Mouse (Mus musculus) thymus, adult 2 months (tissue): ENCODE data around the gene Gzmk. TPM values are rescaled to one million over a fixed set of nuclear protein-coding genes. Genes with fewer than 3 reads are reported as not detected.

Source experiments
- DNase-seq: peaks from one replicate; pipeline ENCODE4 v3.0.0; 2021
- H3K27ac ChIP-seq: fragments of 200-500 bp; 2 replicates; pipeline ENCODE4 v1.5.1; 2012; ENCODE audit warnings: low read length, control low read depth; ENCODE audit not compliant: control insufficient read depth, insufficient read depth
- H3K27me3 ChIP-seq: fragments of 200-500 bp; 2 replicates; pipeline ENCODE4 v1.6.1; 2012; ENCODE audit warnings: mild to moderate bottlenecking, low read length, moderate library complexity, mixed read lengths; ENCODE audit not compliant: control insufficient read depth, insufficient read depth
- H3K36me3 ChIP-seq: fragments of 200-500 bp; 2 replicates; pipeline ENCODE4 v1.6.1; 2012; ENCODE audit warnings: mild to moderate bottlenecking, low read length, moderate library complexity; ENCODE audit not compliant: control insufficient read depth, insufficient read depth
- H3K4me1 ChIP-seq: fragments of 200-500 bp; replicated peaks from 2 replicates; pipeline ENCODE4 v1.6.1; 2012; ENCODE audit warnings: low read length; ENCODE audit not compliant: control insufficient read depth, insufficient read depth
- H3K4me3 ChIP-seq: fragments of 200-500 bp; 2 replicates; pipeline ENCODE4 v1.5.1; 2012; ENCODE audit warnings: mild to moderate bottlenecking, low read length, control low read depth, moderate library complexity; ENCODE audit not compliant: control insufficient read depth, insufficient read depth
- CTCF ChIP-seq: fragments of 200-500 bp; IDR thresholded peaks from 2 replicates; pipeline ENCODE4 v1.5.1; 2012; ENCODE audit warnings: mild to moderate bottlenecking, control low read depth, low read length, moderate library complexity, borderline replicate concordance; ENCODE audit not compliant: control insufficient read depth, poor library complexity, insufficient read depth; ENCODE audit errors: extremely low read depth
- POLR2A ChIP-seq: fragments of 200-500 bp; IDR thresholded peaks from 2 replicates; pipeline ENCODE4 v1.6.1; 2012; ENCODE audit warnings: mild to moderate bottlenecking, low read length, control low read depth, moderate library complexity; ENCODE audit not compliant: control insufficient read depth, poor library complexity, insufficient read depth; ENCODE audit errors: extremely low read depth
- WGBS: fragments of 180-500 bp; shearing (Covaris S2); methylation state at CpG from one replicate; pipeline ENCODE4 v1.1.7; 2018; 5-methylcytosine and 5-hydroxymethylcytosine counted together
- polyA plus RNA-seq: library from polyadenylated mRNA; depleted of rRNA; stranded (reverse); fragments of >200 nt; gene quantifications from 2 replicates; pipeline ENCODE4 v1.2.3, GENCODE M21; 2012; rRNA removed

Gene Gzmk
- polyA plus RNA-seq, 1 experiment, result 0.20 TPM

GRCm38 (mm10) chr13:113168018-113168534 lies 57.6 kb downstream of the Gzmk start:
- WGBS, result 88% methylated on average over 9 of the region's 9 CpGs
- Histone ChIP-seq H3K36me3 (no peaks in the 10 kb centered on the region), H3K27ac (no peak overlapping the region), H3K4me3 (no peak overlapping the region), H3K4me1 (peaks cover 7% of the 10 kb centered on the region), H3K27me3 (no peaks in the 10 kb centered on the region)
- TF ChIP-seq POLR2A (no peak), CTCF (no peak)
- DNase-seq, result no peak

DNA sequence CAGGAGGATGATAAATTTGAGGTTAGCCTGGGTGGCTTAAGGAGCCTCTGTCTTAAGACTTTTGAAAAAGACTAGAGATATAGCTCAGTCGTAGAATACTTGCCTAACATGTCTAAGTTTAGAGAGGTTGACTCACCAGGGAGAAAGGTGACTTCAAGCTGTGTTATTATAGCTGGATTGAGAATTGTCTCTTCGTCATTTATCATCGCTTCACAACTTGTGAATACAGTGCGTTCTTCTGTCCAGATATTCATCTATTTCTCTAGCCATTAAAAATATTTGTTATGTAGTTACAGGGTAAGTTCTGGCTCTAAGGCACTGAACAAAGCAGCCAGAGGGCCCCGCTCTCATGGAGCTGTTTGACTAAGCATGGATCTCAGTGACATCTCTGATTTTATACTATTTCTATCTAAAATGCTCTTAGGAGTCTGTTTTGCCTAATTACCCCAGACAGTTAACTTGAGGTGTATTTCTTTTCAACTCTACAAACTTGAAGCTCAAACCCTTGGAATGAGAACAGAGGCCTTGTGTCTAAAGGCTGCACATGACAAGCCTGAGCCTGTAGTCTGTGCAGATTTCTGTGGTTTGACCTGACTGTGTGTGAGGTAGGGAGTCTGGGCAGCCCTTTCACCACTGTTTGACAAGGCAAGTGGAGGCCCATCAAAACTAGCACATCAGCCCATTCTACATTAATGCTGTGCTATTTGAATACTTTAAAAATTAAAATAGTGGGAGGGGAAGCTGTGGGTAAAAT lies 61.3 kb downstream of the Gzmk start:
- H3K27me3 ChIP-seq, result no peaks in the 10 kb centered on the region
- DNase-seq, result no peak
- 98% methylated on average over 5 of the region's 5 CpGs for WGBS
- no peak overlapping the region for H3K4me3 ChIP-seq
- H3K36me3 ChIP-seq, result no peaks in the 10 kb centered on the region
- TF ChIP-seq POLR2A (no peak), CTCF (no peak)
- H3K4me1 ChIP-seq, result no peaks in the 10 kb centered on the region
- H3K27ac ChIP-seq, result no peak overlapping the region

- 96% methylated on average over 4 of the region's 4 CpGs for WGBS
- no peak for DNase-seq
- H3K27ac ChIP-seq, result no peak overlapping the region
- no peak overlapping the region for H3K4me3 ChIP-seq
- TF ChIP-seq POLR2A, result no peak
- no peak for TF ChIP-seq CTCF
- H3K27me3 ChIP-seq, result no peaks in the 10 kb centered on the region
- H3K4me1 ChIP-seq, result no peaks in the 10 kb centered on the region
- no peaks in the 10 kb centered on the region for H3K36me3 ChIP-seq
Measured at GRCm38 (mm10) chr13:113151556-113151955, 74.2 kb downstream of the Gzmk start.

- TF ChIP-seq POLR2A, result no peak
- no peak for TF ChIP-seq CTCF
- 91% methylated on average over 1 of the region's 1 CpGs for WGBS
- DNase-seq, result no peak
- Histone ChIP-seq H3K27me3 (no peaks in the 10 kb centered on the region), H3K4me3 (no peak overlapping the region), H3K4me1 (no peaks in the 10 kb centered on the region; the same call in 1 of the 2 replicates), H3K36me3 (no peaks in the 10 kb centered on the region), H3K27ac (no peak overlapping the region)
Measured at GRCm38 (mm10) chr13:113139597-113139996, 86.1 kb downstream of the Gzmk start.

DNA sequence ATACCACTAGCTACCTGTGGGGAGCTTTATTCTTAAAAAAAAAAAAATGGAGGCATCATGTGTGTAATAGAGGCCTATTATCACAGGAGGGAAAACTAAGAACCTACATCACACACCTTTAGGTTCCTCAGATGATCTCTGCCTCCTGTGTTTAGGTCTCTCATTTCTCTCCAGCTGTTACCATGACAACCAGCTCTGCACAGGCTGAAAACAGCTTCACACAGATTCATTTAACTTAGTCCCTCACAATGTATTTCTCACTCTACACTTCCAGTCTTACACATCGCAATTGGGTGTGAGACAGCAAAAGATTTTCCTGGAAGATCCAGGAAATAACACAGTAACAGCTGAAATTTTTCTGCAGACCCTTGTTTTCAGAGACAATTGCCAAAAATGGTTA lies 95.7 kb downstream of the Gzmk start:
- 100% methylated on average over 1 of the region's 1 CpGs for WGBS
- no peaks in the 10 kb centered on the region for H3K4me1 ChIP-seq
- no peak overlapping the region for H3K27ac ChIP-seq
- no peak overlapping the region for H3K4me3 ChIP-seq
- H3K27me3 ChIP-seq, result no peaks in the 10 kb centered on the region
- TF ChIP-seq CTCF, result no peak
- no peak for TF ChIP-seq POLR2A
- H3K36me3 ChIP-seq, result no peaks in the 10 kb centered on the region
- no peak for DNase-seq

Other genes starting within 250 kb of the Gzmk start
- 3.9 and 6.1 TPM in 2 replicates for gene Ccno, start 238.1 kb downstream of the Gzmk start, polyA plus RNA-seq
- 0.28 and 0.32 TPM in 2 replicates for gene Mcidas, start 232.1 kb downstream of the Gzmk start, polyA plus RNA-seq
- gene Cdc20b, start 190.8 kb downstream of the Gzmk start, polyA plus RNA-seq, result 0.47 and 0.48 TPM in 2 replicates
- gene Gpx8, start 179.5 kb downstream of the Gzmk start, polyA plus RNA-seq, result 1.3 and 1.9 TPM in 2 replicates
- gene Gzma, start 124.9 kb downstream of the Gzmk start, polyA plus RNA-seq, result 15.8 and 19.4 TPM in 2 replicates
- gene Esm1, start 16.2 kb downstream of the Gzmk start, polyA plus RNA-seq, result 0.58 and 0.73 TPM in 2 replicates
- 1.1 and 1.4 TPM in 2 replicates for gene BC067074, start 67.3 kb upstream of the Gzmk start, polyA plus RNA-seq